Mouse (Mus musculus) fat pad, adult 2 months (tissue): ENCODE data around the gene Cfd.
A peak's percentile ranks its signal among the peaks of the same experiment; 100 is the strongest.

Source experiments
- DNase-seq: peaks from one replicate; pipeline ENCODE4 v3.0.0-alpha.2; 2011; ENCODE audit warnings: low read depth, low spot score; ENCODE audit errors: extremely low read depth

Cfd gene

GRCm38 (mm10) chr10:79890670-79891069, at the start of gene Cfd:
Cfd (plus strand) TSS chr10:79890853.
- DNase-seq, result no peak

- no peak for DNase-seq
These were observed 48.3 kb upstream of the Cfd start for GRCm38 (mm10) chr10:79842322-79842721.

GRCm38 (mm10) chr10:79843476-79843875, 47.2 kb upstream of the Cfd start:
- no peak for DNase-seq

- no peak for DNase-seq
These were observed 44.1 kb upstream of the Cfd start for GRCm38 (mm10) chr10:79846553-79846952.

- no peak for DNase-seq
These were observed 40.6 kb upstream of the Cfd start for GRCm38 (mm10) chr10:79849941-79850628.

GRCm38 (mm10) chr10:79851653-79852052, 39.0 kb upstream of the Cfd start:
- DNase-seq, result no peak

GRCm38 (mm10) chr10:79852107-79852789, 38.4 kb upstream of the Cfd start:
- no peak for DNase-seq

- DNase-seq, result no peak
These were observed 37.8 kb upstream of the Cfd start for GRCm38 (mm10) chr10:79852827-79853226.

GRCm38 (mm10) chr10:79853392-79853791, 37.3 kb upstream of the Cfd start:
- DNase-seq, result no peak

- peak; percentile 97 for DNase-seq
These were observed 36.5 kb upstream of the Cfd start, which contains the start of gene Ptbp1 for GRCm38 (mm10) chr10:79853860-79854795. Ptbp1 (plus strand) TSS chr10:79854427.

- no peak for DNase-seq
These were observed 35.7 kb upstream of the Cfd start for GRCm38 (mm10) chr10:79854801-79855541.

GRCm38 (mm10) chr10:79855558-79856184, 35.0 kb upstream of the Cfd start:
- DNase-seq, result no peak

GRCm38 (mm10) chr10:79856280-79856679, 34.4 kb upstream of the Cfd start:
- no peak for DNase-seq

GRCm38 (mm10) chr10:79856704-79857451, 33.8 kb upstream of the Cfd start:
- no peak for DNase-seq

- DNase-seq, result no peak
These were observed 33.2 kb upstream of the Cfd start for GRCm38 (mm10) chr10:79857452-79857811.

- no peak for DNase-seq
These were observed 32.8 kb upstream of the Cfd start for GRCm38 (mm10) chr10:79857894-79858293.

- no peak for DNase-seq
These were observed 32.1 kb upstream of the Cfd start for GRCm38 (mm10) chr10:79858416-79859074.

GRCm38 (mm10) chr10:79859116-79859515, 31.5 kb upstream of the Cfd start:
- DNase-seq, result no peak
